Mouse (Mus musculus) limb, embryonic 10.5 days (tissue): Measurements from ENCODE around the gene Tnks1bp1. TPM values are rescaled to one million over a fixed set of nuclear protein-coding genes. Genes with fewer than 3 reads are reported as not detected.

Source experiments
- DNase-seq: peaks from one replicate; pipeline ENCODE4 v3.0.0-alpha.2; 2017; ENCODE audit warnings: low spot score
- H3K27ac ChIP-seq: fragments of 300-500 bp; sonication (generic); 2 replicates; pipeline ENCODE4 v1.5.1; 2016; ENCODE audit warnings: mild to moderate bottlenecking
- H3K27me3 ChIP-seq: fragments of 300-500 bp; sonication (generic); 2 replicates; pipeline ENCODE4 v1.6.1; 2016; ENCODE audit warnings: low read depth, mild to moderate bottlenecking; ENCODE audit not compliant: poor library complexity, severe bottlenecking
- H3K36me3 ChIP-seq: fragments of 300-500 bp; sonication (generic); 2 replicates; pipeline ENCODE4 v1.6.1; 2016; ENCODE audit warnings: mild to moderate bottlenecking, moderate library complexity
- H3K4me1 ChIP-seq: fragments of 300-500 bp; sonication (generic); 2 replicates; pipeline ENCODE4 v1.6.1; 2016
- H3K4me3 ChIP-seq: fragments of 300-500 bp; sonication (generic); 2 replicates; pipeline ENCODE4 v1.5.1; 2016; ENCODE audit warnings: mild to moderate bottlenecking, moderate library complexity
- H3K9me3 ChIP-seq: fragments of 300-500 bp; sonication (generic); replicated peaks from 2 replicates; pipeline ENCODE4 v1.6.1; 2016; ENCODE audit warnings: mild to moderate bottlenecking
- WGBS: fragments of 180-500 bp; shearing (Covaris S2); methylation state at CpG from one replicate; pipeline ENCODE4 v1.1.7; 2016; 5-methylcytosine and 5-hydroxymethylcytosine counted together
- polyA plus RNA-seq: library from polyadenylated mRNA; unstranded; fragments of >200 nt; fragmentation: Nextera tagmentation; extraction: Ambion mirVana; gene quantifications from 2 replicates; pipeline ENCODE4 v1.2.1, GENCODE M21; 2016

Tnks1bp1 gene
- polyA plus RNA-seq, 1 experiment from 2014 or later: 32.0 TPM

DNA sequence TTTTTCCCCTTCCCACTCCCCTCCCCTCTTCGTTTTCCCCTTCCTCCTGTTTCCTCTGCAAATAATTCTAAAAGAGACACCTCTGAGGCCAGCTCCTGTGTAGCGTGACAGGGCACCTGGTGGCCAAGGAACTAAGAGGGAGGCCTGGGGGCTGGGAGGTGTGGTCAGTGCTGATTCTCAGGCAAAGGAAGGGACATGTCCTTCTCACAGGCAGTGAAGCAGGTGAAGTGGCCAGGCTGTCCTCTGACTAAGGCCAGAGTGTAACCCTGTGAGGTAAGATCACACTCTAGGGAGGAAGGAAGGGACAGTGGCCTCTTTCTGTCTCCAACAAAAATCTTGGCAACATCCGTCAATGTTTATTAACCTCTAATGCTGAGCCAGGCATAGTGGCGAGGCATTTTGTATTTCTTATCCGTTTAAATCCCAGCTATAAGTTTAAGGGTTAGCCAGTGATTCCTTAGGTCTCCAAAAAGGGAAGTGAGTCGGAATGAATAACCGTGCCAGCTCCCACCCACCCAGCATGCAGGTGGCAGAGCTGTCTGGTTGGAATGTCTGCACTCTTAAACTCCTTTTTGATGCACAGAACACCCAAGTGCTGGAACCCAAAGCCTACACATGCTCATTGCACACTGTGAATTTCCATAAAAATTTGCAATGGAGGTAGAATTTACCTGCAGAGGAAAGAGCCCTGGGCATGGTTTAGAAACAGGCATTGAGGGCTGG lies 58.4 kb downstream of the Tnks1bp1 start:
- H3K36me3 ChIP-seq: no peaks in the 10 kb centered on the region
- no peak overlapping the region for H3K27ac ChIP-seq
- H3K4me3 ChIP-seq: no peak overlapping the region
- H3K4me1 ChIP-seq: no peaks in the 10 kb centered on the region
- no peaks in the 10 kb centered on the region for H3K27me3 ChIP-seq
- DNase-seq: no peak
- WGBS: 76% methylated on average over 7 of the region's 7 CpGs
- H3K9me3 ChIP-seq: no peaks in the 10 kb centered on the region

DNA sequence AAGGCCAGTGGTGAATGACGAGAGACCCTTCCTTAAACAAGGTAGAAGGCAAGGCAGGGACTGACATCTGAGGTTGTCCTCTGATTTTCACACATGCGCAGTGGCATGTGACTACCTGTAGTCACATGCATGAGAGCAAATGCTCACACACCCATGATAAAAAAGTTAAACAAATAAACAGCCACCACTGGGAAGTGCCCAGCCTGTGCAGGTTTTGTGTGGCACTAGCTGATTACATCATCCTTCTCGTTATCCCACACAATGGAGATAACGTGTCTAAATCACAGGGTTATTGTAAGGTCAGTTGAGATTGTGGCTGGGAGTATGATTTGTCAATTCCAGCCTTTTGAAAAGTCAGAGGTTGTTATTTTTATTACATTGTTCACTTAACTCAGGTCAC lies 59.1 kb downstream of the Tnks1bp1 start:
- no peak overlapping the region for H3K27ac ChIP-seq
- WGBS: 77% methylated on average over 4 of the region's 4 CpGs
- no peaks in the 10 kb centered on the region for H3K9me3 ChIP-seq
- no peaks in the 10 kb centered on the region for H3K27me3 ChIP-seq
- H3K36me3 ChIP-seq: no peaks in the 10 kb centered on the region
- no peak overlapping the region for H3K4me3 ChIP-seq
- H3K4me1 ChIP-seq: no peaks in the 10 kb centered on the region
- no peak for DNase-seq

DNA sequence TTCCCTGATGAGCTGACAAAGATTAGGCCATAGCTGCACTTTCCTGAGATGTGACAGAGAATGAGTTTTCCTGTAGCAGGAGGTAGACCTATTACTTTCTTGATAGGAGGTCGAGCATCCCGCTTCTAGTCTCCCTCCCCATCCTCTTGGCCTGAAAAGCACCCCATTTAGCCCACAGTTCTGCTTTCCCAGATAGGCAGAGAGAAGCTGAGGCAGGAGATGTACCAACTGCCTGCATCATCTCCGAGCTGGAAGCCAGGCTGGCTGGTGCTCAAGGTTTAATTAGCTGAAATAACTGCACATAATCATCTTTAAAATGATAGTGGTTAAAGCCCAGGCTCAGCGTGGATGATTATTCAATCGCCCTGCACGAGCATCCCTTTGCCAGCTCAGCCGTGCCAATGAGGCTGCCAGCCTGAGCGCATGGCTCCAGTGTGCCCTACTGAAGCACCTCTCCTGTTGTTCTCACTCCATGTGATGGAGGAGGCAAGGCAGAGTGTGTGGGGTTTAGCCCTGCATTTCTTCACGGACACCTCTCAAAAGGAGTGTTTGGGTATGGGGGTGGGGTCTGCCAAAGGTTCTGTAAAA lies 62.6 kb downstream of the Tnks1bp1 start:
- Histone ChIP-seq H3K9me3 (no peaks in the 10 kb centered on the region), H3K36me3 (no peaks in the 10 kb centered on the region), H3K4me3 (no peak overlapping the region), H3K27ac (no peak overlapping the region), H3K4me1 (no peaks in the 10 kb centered on the region), H3K27me3 (no peaks in the 10 kb centered on the region)
- WGBS: 82% methylated on average over 9 of the region's 9 CpGs
- no peak for DNase-seq

Other genes with a start within 250 kb of the Tnks1bp1 start
- gene Ube2l6, start 249.2 kb upstream of the Tnks1bp1 start, polyA plus RNA-seq: 17.6 and 19.2 TPM in 2 replicates
- 0.11 and 0.56 TPM in 2 replicates for gene Smtnl1, start 225.4 kb upstream of the Tnks1bp1 start, polyA plus RNA-seq
- gene Timm10, start 221.0 kb upstream of the Tnks1bp1 start, polyA plus RNA-seq: 64.5 and 71.0 TPM in 2 replicates
- gene Slc43a1, start 209.2 kb upstream of the Tnks1bp1 start, polyA plus RNA-seq: 36.6 and 42.6 TPM in 2 replicates
- 0.74 and 1.0 TPM in 2 replicates for gene Rtn4rl2, start 161.3 kb upstream of the Tnks1bp1 start, polyA plus RNA-seq
- gene Slc43a3, start 111.4 kb upstream of the Tnks1bp1 start, polyA plus RNA-seq: 30.4 and 32.8 TPM in 2 replicates
- gene Prg2, start 67.6 kb upstream of the Tnks1bp1 start, polyA plus RNA-seq: 0.18 TPM in 1 of 2 replicates, not detected in the other
- 0.15 TPM in 1 of 2 replicates, not detected in the other for gene Prg3, start 59.8 kb upstream of the Tnks1bp1 start, polyA plus RNA-seq
- gene Ssrp1, start 10.8 kb upstream of the Tnks1bp1 start, polyA plus RNA-seq: 421 and 433 TPM in 2 replicates
- gene P2rx3, start 10.6 kb upstream of the Tnks1bp1 start, polyA plus RNA-seq: 2.1 and 2.8 TPM in 2 replicates
- 32.9 and 40.6 TPM in 2 replicates for gene Aplnr, start 88.2 kb downstream of the Tnks1bp1 start, polyA plus RNA-seq
- gene Lrrc55, start 149.2 kb downstream of the Tnks1bp1 start, polyA plus RNA-seq: 0.19 and 0.31 TPM in 2 replicates